Mouse (Mus musculus): ENCODE results near the gene Caml. TPM values are rescaled to one million over a fixed set of nuclear protein-coding genes. Genes with fewer than 3 reads are reported as not detected.

Gene Caml
- polyA plus RNA-seq, 1 experiment: 73.7 TPM

- Histone ChIP-seq H3K4me3 (ENCODE audit: insufficient read depth, low read length) (no peak overlapping the region; the same call in 1 of the 2 replicates), H3K27ac (ENCODE audit: insufficient read depth, low read length) (no peak overlapping the region)
- TF ChIP-seq POLR2A (IDR thresholded peaks at IDR 0.05; ENCODE audit: extremely low read depth, insufficient read depth, low read length): no peak
- TF ChIP-seq CTCF (IDR thresholded peaks at IDR 0.05; ENCODE audit: extremely low read depth, insufficient read depth, low read length): no peak
These were observed 27.4 kb upstream of the Caml start for GRCm38 (mm10) chr13:55595375-55595774.

GRCm38 (mm10) chr13:55596802-55597201 lies 26.0 kb upstream of the Caml start:
- no peak overlapping the region for H3K27ac ChIP-seq (ENCODE audit: insufficient read depth, low read length)
- TF ChIP-seq CTCF (IDR thresholded peaks at IDR 0.05; ENCODE audit: extremely low read depth, insufficient read depth, low read length) (no peak), POLR2A (IDR thresholded peaks at IDR 0.05; ENCODE audit: extremely low read depth, insufficient read depth, low read length) (no peak)
- H3K4me3 ChIP-seq (ENCODE audit: insufficient read depth, low read length): no peak overlapping the region
- H3K4me1 ChIP-seq (ENCODE audit: control insufficient read depth, insufficient read depth, low read length): peaks cover 5% of the 10 kb centered on the region; the same call in 1 of the 2 replicates

More at GRCm38 (mm10) chr13:55595375-55595774, 27.4 kb upstream of the Caml start:
- H3K4me1 ChIP-seq (ENCODE audit: control insufficient read depth, insufficient read depth, low read length): peaks cover 5% of the 10 kb centered on the region; the same call in 1 of the 2 replicates

DNA sequence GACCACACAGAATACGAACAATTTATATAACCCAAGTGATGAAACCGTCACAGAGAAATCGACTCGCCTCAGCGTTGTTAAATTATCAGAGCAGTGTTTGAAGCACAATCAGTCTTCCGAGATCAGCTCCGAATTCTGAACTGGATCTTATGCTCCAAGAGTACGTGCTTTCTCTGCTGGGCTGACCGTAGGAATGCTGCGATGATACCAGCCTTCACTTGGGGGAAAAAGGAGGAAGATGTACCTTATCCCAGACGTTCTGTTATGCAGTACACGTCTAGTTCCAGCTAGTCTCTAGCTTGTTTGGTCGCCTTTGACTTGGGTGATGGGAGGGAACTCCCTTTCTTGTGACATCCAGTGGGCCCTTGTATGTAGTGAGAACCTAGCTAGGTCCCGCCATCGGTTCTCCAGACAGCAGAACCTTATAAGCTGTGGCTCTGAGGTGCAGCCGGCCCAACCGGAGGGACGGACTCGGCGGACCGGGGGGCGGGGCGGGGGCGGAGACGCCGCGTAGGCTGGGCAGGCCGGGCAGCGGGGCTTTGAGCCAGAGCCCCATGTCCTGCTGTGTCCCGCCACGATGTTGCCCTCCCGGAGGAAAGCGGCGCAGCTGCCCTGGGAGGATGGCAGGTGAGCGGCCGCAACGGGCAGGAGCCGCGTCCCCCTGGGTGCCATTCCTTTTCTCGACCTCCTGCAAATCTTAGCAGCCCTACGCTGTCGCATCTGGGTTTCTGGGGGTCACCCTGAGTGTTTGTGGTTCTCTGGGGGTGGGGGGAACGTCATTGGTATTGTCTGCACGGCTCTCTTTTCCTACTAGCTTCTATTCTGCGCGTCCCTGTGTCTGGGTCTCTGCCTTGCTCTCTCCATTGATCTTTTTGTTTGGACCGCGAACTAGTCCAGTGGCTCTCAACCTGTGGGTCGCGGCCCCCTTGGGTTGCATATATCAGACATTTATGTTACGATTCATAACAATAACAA lies 23.0 kb upstream of the Caml start, which contains the start of gene B4galt7:
Gene B4galt7, plus strand, starts transcription at position 331 of the 975 bp plus-strand sequence.
- Histone ChIP-seq H3K4me1 (ENCODE audit: control insufficient read depth, insufficient read depth, low read length) (peaks cover 3% of the 10 kb centered on the region; the same call in 1 of the 2 replicates), H3K27ac (ENCODE audit: insufficient read depth, low read length) (peak within 1 kb of the TSS; percentile 36; the same call in 1 of the 2 replicates), H3K4me3 (ENCODE audit: insufficient read depth, low read length) (peak within 1 kb of the TSS; percentile 80)
- TF ChIP-seq POLR2A (IDR thresholded peaks at IDR 0.05; ENCODE audit: extremely low read depth, insufficient read depth, low read length): peak; percentile 47; the same call in 1 of the 2 replicates
- no peak for TF ChIP-seq CTCF (IDR thresholded peaks at IDR 0.05; ENCODE audit: extremely low read depth, insufficient read depth, low read length)

GRCm38 (mm10) chr13:55600657-55601056 lies 22.1 kb upstream of the Caml start:
- Histone ChIP-seq H3K27ac (ENCODE audit: insufficient read depth, low read length) (no peak overlapping the region), H3K4me1 (ENCODE audit: control insufficient read depth, insufficient read depth, low read length) (peaks cover 3% of the 10 kb centered on the region; the same call in 1 of the 2 replicates), H3K4me3 (ENCODE audit: insufficient read depth, low read length) (peak overlapping the region; percentile 80)
- TF ChIP-seq POLR2A (IDR thresholded peaks at IDR 0.05; ENCODE audit: extremely low read depth, insufficient read depth, low read length) (no peak), CTCF (IDR thresholded peaks at IDR 0.05; ENCODE audit: extremely low read depth, insufficient read depth, low read length) (no peak)

DNA sequence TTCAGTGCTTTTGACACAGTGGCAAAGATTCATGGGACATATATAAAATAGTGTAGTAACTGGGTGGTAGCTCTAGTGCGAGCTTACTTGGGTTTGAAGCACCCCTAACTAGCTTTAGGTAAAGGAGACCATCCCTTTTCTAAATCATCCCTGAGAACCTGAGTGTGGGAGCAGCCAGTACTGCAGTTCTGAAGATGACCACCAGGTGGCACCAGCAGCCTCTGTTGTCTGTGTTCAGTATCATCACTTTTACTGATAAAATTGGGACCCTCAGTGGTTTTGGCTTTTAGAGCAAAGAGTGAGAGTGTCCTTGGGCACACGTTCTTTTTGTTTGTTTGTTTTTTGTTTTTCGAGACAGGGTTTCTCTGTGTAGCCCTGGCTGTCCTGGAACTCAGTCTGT lies 21.2 kb upstream of the Caml start:
- H3K27ac ChIP-seq (ENCODE audit: insufficient read depth, low read length): no peak overlapping the region
- no peak overlapping the region for H3K4me3 ChIP-seq (ENCODE audit: insufficient read depth, low read length)
- peaks cover 3% of the 10 kb centered on the region; the same call in 1 of the 2 replicates for H3K4me1 ChIP-seq (ENCODE audit: control insufficient read depth, insufficient read depth, low read length)
- no peak for TF ChIP-seq POLR2A (IDR thresholded peaks at IDR 0.05; ENCODE audit: extremely low read depth, insufficient read depth, low read length)
- peak; percentile 88 for TF ChIP-seq CTCF (IDR thresholded peaks at IDR 0.05; ENCODE audit: extremely low read depth, insufficient read depth, low read length)

DNA sequence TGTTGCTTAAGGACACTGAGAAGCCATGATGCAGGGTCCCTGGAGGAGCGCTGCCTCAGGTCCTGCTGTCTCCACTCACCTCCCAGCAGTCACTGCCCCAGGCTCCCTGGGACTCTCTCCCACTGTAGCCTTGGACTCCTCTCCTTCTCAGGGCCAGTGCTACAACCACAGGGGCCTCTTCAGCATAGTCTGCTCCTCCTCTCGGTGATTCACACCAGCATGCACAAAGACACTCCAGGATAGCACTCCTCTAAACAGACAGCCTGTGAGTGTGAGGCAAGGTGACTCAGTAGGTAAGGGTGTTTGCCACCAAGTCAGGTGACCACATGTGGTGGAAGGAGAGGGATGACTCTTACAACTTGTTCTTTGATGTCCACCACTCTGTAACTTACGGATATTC lies 18.2 kb upstream of the Caml start:
- Histone ChIP-seq H3K4me1 (ENCODE audit: control insufficient read depth, insufficient read depth, low read length) (peaks cover 3% of the 10 kb centered on the region), H3K27ac (ENCODE audit: insufficient read depth, low read length) (no peak overlapping the region), H3K4me3 (ENCODE audit: insufficient read depth, low read length) (no peak overlapping the region)
- no peak for TF ChIP-seq POLR2A (IDR thresholded peaks at IDR 0.05; ENCODE audit: extremely low read depth, insufficient read depth, low read length)
- TF ChIP-seq CTCF (IDR thresholded peaks at IDR 0.05; ENCODE audit: extremely low read depth, insufficient read depth, low read length): no peak

GRCm38 (mm10) chr13:55606899-55607623 lies 15.7 kb upstream of the Caml start:
- Histone ChIP-seq H3K27ac (ENCODE audit: insufficient read depth, low read length) (no peak overlapping the region), H3K4me3 (ENCODE audit: insufficient read depth, low read length) (no peak overlapping the region), H3K4me1 (ENCODE audit: control insufficient read depth, insufficient read depth, low read length) (peaks cover 2% of the 10 kb centered on the region)
- no peak for TF ChIP-seq POLR2A (IDR thresholded peaks at IDR 0.05; ENCODE audit: extremely low read depth, insufficient read depth, low read length)
- TF ChIP-seq CTCF (IDR thresholded peaks at IDR 0.05; ENCODE audit: extremely low read depth, insufficient read depth, low read length): no peak

- no peak overlapping the region for H3K27ac ChIP-seq (ENCODE audit: insufficient read depth, low read length)
- peaks cover 2% of the 10 kb centered on the region for H3K4me1 ChIP-seq (ENCODE audit: control insufficient read depth, insufficient read depth, low read length)
- TF ChIP-seq POLR2A (IDR thresholded peaks at IDR 0.05; ENCODE audit: extremely low read depth, insufficient read depth, low read length): no peak
- TF ChIP-seq CTCF (IDR thresholded peaks at IDR 0.05; ENCODE audit: extremely low read depth, insufficient read depth, low read length): no peak
- H3K4me3 ChIP-seq (ENCODE audit: insufficient read depth, low read length): no peak overlapping the region
These were observed 15.2 kb upstream of the Caml start for GRCm38 (mm10) chr13:55607624-55608006.

DNA sequence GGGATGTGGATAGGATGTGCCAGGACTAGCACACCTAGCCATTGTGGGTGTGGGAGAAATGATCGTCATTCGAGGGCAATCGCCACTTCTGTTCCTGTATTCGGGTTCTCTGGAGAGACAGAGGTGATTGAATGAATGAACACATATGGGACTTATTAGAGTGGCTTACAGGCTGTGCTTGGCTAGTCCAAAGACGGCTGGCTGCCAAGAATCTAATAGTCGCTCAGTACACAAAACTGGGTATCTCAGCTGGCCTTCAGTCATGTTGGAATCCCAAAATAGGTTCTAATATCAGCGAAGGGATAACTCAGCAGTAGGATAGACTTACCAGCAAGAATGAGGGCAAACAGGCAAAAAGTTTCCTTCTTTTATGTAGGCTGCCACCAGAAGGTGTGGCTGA lies 10.8 kb upstream of the Caml start:
- H3K4me1 ChIP-seq (ENCODE audit: control insufficient read depth, insufficient read depth, low read length): no peaks in the 10 kb centered on the region
- no peak overlapping the region for H3K4me3 ChIP-seq (ENCODE audit: insufficient read depth, low read length)
- no peak for TF ChIP-seq POLR2A (IDR thresholded peaks at IDR 0.05; ENCODE audit: extremely low read depth, insufficient read depth, low read length)
- no peak for TF ChIP-seq CTCF (IDR thresholded peaks at IDR 0.05; ENCODE audit: extremely low read depth, insufficient read depth, low read length)
- no peak overlapping the region for H3K27ac ChIP-seq (ENCODE audit: insufficient read depth, low read length)
